Mouse (Mus musculus) myocyte (in vitro differentiated cells): Measurements from ENCODE around the gene Qrich2. TPM values are rescaled to one million over a fixed set of nuclear protein-coding genes. Genes with fewer than 3 reads are reported as not detected.

ENCODE experiments used
- H3K27me3 ChIP-seq: one replicate; pipeline ENCODE4 v1.6.1; 2011; ENCODE audit not compliant: control insufficient read depth, insufficient read depth, insufficient read length
- H3K36me3 ChIP-seq: one replicate; pipeline ENCODE4 v1.6.1; 2011; ENCODE audit not compliant: control insufficient read depth, insufficient read depth
- H3K4me2 ChIP-seq: one replicate; pipeline ENCODE4 v1.6.1; 2011; ENCODE audit warnings: low read depth, control low read depth
- H3K4me3 ChIP-seq: one replicate; pipeline ENCODE4 v1.5.1; 2011; ENCODE audit warnings: mild to moderate bottlenecking, control low read depth, moderate library complexity
- H3K79me2 ChIP-seq: one replicate; pipeline ENCODE4 v1.6.1; 2011; ENCODE audit not compliant: control insufficient read depth, insufficient read depth
- H3ac ChIP-seq: one replicate; pipeline ENCODE4 v1.6.1; 2011; ENCODE audit not compliant: control insufficient read depth, insufficient read length
- CEBPB ChIP-seq: IDR thresholded peaks from 2 replicates; pipeline ENCODE4 v1.6.1; 2011; ENCODE audit warnings: mild to moderate bottlenecking, moderate library complexity; ENCODE audit not compliant: poor library complexity, insufficient read depth, severe bottlenecking
- E2F4 ChIP-seq: IDR thresholded peaks from one replicate; pipeline ENCODE4 v1.6.1; 2011; ENCODE audit warnings: mild to moderate bottlenecking, control low read depth, moderate library complexity; ENCODE audit not compliant: insufficient read depth
- MAX ChIP-seq: IDR thresholded peaks from one replicate; pipeline ENCODE4 v1.6.1; 2011; ENCODE audit warnings: low read depth, mild to moderate bottlenecking, control low read depth
- MYOD1 ChIP-seq, 3 experiments: IDR thresholded peaks; one replicate each; pipeline ENCODE4 v1.6.1; 2011; ENCODE audit warnings: control low read depth in 2 of 3, low read depth in 2 of 3, mild to moderate bottlenecking in 2 of 3, moderate library complexity in 1 of 3; ENCODE audit not compliant: insufficient read length in 2 of 3, control insufficient read depth in 1 of 3
- MYOG ChIP-seq, 3 experiments: IDR thresholded peaks; one replicate each; pipeline ENCODE4 v1.6.1; 2011; ENCODE audit warnings: control low read depth in 2 of 3, low read depth in 2 of 3, mild to moderate bottlenecking in 2 of 3; ENCODE audit not compliant: insufficient read length in 2 of 3, control insufficient read depth in 1 of 3, insufficient read depth in 1 of 3
- POLR2A ChIP-seq: IDR thresholded peaks from one replicate; pipeline ENCODE4 v1.6.1; 2011; ENCODE audit warnings: low read depth, mild to moderate bottlenecking, control low read depth, moderate library complexity; ENCODE audit not compliant: insufficient read length
- POLR2AphosphoS2 ChIP-seq: IDR thresholded peaks from one replicate; pipeline ENCODE4 v1.6.1; 2011; ENCODE audit warnings: low read depth, control low read depth; ENCODE audit not compliant: insufficient read length
- REST ChIP-seq: IDR thresholded peaks from one replicate; pipeline ENCODE4 v1.6.1; 2011; ENCODE audit warnings: mild to moderate bottlenecking, control low read depth, moderate library complexity; ENCODE audit not compliant: insufficient read depth, insufficient read length
- SRF ChIP-seq: IDR thresholded peaks from one replicate; pipeline ENCODE4 v1.6.1; 2011; ENCODE audit warnings: low read depth; ENCODE audit not compliant: control insufficient read depth, insufficient read length
- TCF12 ChIP-seq: IDR thresholded peaks from one replicate; pipeline ENCODE4 v1.6.1; 2011; ENCODE audit warnings: mild to moderate bottlenecking, control low read depth; ENCODE audit not compliant: poor library complexity, insufficient read depth, severe bottlenecking
- TCF3 ChIP-seq: IDR thresholded peaks from one replicate; pipeline ENCODE4 v1.6.1; 2011; ENCODE audit warnings: low read depth, control low read depth; ENCODE audit not compliant: insufficient read length
- USF1 ChIP-seq: IDR thresholded peaks from one replicate; pipeline ENCODE4 v1.6.1; 2011; ENCODE audit warnings: low read depth, mild to moderate bottlenecking, control low read depth, moderate library complexity
- polyA plus RNA-seq: library from polyadenylated mRNA; unstranded; fragments of >200 nt; fragmentation: generic; extraction: Trizol; gene quantifications from one replicate; pipeline ENCODE4 v1.2.1, GENCODE M21; 2012; ENCODE audit warnings: missing spikeins

Gene Qrich2
- polyA plus RNA-seq, 1 experiment, result not detected

- Histone ChIP-seq H3K4me3 (no peak overlapping the region), H3ac (no peak overlapping the region), H3K27me3 (no peaks in the 10 kb centered on the region), H3K36me3 (no peaks in the 10 kb centered on the region), H3K4me2 (no peak overlapping the region), H3K79me2 (no peaks in the 10 kb centered on the region)
- TF ChIP-seq TCF12, result no peak
- no peak for TF ChIP-seq REST
Measured at GRCm38 (mm10) chr11:116397517-116398347, 68.3 kb downstream of the Qrich2 start.

- TF ChIP-seq MYOG (IDR thresholded peaks at IDR 0.05; ENCODE audit: control insufficient read depth in 1 of 3, insufficient read depth in 1 of 3, insufficient read length in 2 of 3, low read depth in 2 of 3), result no peak
- TF ChIP-seq MAX, result no peak
- TF ChIP-seq POLR2A, result no peak
- no peak for TF ChIP-seq REST
- no peak for TF ChIP-seq TCF3
- no peak for TF ChIP-seq POLR2AphosphoS2
- TF ChIP-seq SRF, result no peak
- TF ChIP-seq TCF12, result no peak
- TF ChIP-seq USF1, result no peak
- TF ChIP-seq CEBPB, result no peak
- TF ChIP-seq E2F4, result no peak
- no peak for TF ChIP-seq MYOD1 (IDR thresholded peaks at IDR 0.05; ENCODE audit: control insufficient read depth in 1 of 3, insufficient read length in 2 of 3, low read depth in 2 of 3)
- H3K4me2 ChIP-seq, result no peak overlapping the region
- no peak overlapping the region for H3ac ChIP-seq
- H3K27me3 ChIP-seq, result no peaks in the 10 kb centered on the region
- H3K4me3 ChIP-seq, result no peak overlapping the region
- H3K36me3 ChIP-seq, result no peaks in the 10 kb centered on the region
- no peaks in the 10 kb centered on the region for H3K79me2 ChIP-seq
Measured at GRCm38 (mm10) chr11:116396934-116397330, 69.1 kb downstream of the Qrich2 start.

GRCm38 (mm10) chr11:116396276-116396933, 69.6 kb downstream of the Qrich2 start:
- Histone ChIP-seq H3K4me3 (no peak overlapping the region), H3K36me3 (no peaks in the 10 kb centered on the region), H3K4me2 (no peak overlapping the region), H3ac (no peak overlapping the region), H3K27me3 (no peaks in the 10 kb centered on the region), H3K79me2 (no peaks in the 10 kb centered on the region)
- no peak for TF ChIP-seq TCF12

GRCm38 (mm10) chr11:116394769-116395168, 71.3 kb downstream of the Qrich2 start:
- H3ac ChIP-seq, result no peak overlapping the region

More at GRCm38 (mm10) chr11:116394769-116395168, 71.3 kb downstream of the Qrich2 start:
- Histone ChIP-seq H3K79me2 (no peaks in the 10 kb centered on the region), H3K27me3 (no peaks in the 10 kb centered on the region), H3K36me3 (no peaks in the 10 kb centered on the region), H3K4me3 (no peak overlapping the region), H3K4me2 (no peak overlapping the region)
- no peak for TF ChIP-seq USF1
- no peak for TF ChIP-seq POLR2AphosphoS2
- no peak for TF ChIP-seq SRF
- TF ChIP-seq TCF3, result no peak

Other genes starting within 250 kb of the Qrich2 start
- gene Evpl, start 228.2 kb downstream of the Qrich2 start, polyA plus RNA-seq, result 0.14 TPM
- gene Srp68, start 192.0 kb downstream of the Qrich2 start, polyA plus RNA-seq, result 83.0 TPM
- 1.5 TPM for gene Galr2, start 185.3 kb downstream of the Qrich2 start, polyA plus RNA-seq
- gene Exoc7, start 159.0 kb downstream of the Qrich2 start, polyA plus RNA-seq, result 55.0 TPM
- 0.08 TPM for gene Foxj1, start 130.8 kb downstream of the Qrich2 start, polyA plus RNA-seq
- gene Rnf157, start 53.2 kb downstream of the Qrich2 start, polyA plus RNA-seq, result 15.2 TPM
- 120 TPM for gene Ubald2, start 32.1 kb downstream of the Qrich2 start, polyA plus RNA-seq
- 78.2 TPM for gene Prpsap1, start 28.0 kb upstream of the Qrich2 start, polyA plus RNA-seq
- 24.5 TPM for gene Sphk1, start 64.7 kb upstream of the Qrich2 start, polyA plus RNA-seq
- 27.1 TPM for gene Ube2o, start 115.2 kb upstream of the Qrich2 start, polyA plus RNA-seq
- gene Aanat, start 120.2 kb upstream of the Qrich2 start, polyA plus RNA-seq, result not detected
- 16.2 TPM for gene Rhbdf2, start 160.8 kb upstream of the Qrich2 start, polyA plus RNA-seq
- gene Prcd, start 187.3 kb upstream of the Qrich2 start, polyA plus RNA-seq, result 0.74 TPM
- gene Cygb, start 188.1 kb upstream of the Qrich2 start, polyA plus RNA-seq, result 0.47 TPM